Mouse (Mus musculus) heart, adult 2 months (tissue): Measurements from ENCODE around the gene Cenpu. TPM values are rescaled to one million over a fixed set of nuclear protein-coding genes. Genes with fewer than 3 reads are reported as not detected.

Experiments used
- DNase-seq, 2 experiments: peaks; one replicate each; pipeline ENCODE4 v3.0.0; 2021
- H3K27ac ChIP-seq: fragments of 200-600 bp; 2 replicates; pipeline ENCODE4 v1.8.1; 2022
- H3K27me3 ChIP-seq: fragments of 200-500 bp; 2 replicates; pipeline ENCODE4 v1.6.1; 2012; ENCODE audit warnings: mild to moderate bottlenecking, low read length, inconsistent platforms, mixed read lengths; ENCODE audit not compliant: control insufficient read depth, insufficient read depth
- H3K36me3 ChIP-seq: fragments of 200-500 bp; 2 replicates; pipeline ENCODE4 v1.6.1; 2012; ENCODE audit warnings: low read length, inconsistent platforms; ENCODE audit not compliant: control insufficient read depth, insufficient read depth
- H3K4me1 ChIP-seq: fragments of 200-500 bp; 2 replicates; pipeline ENCODE4 v1.6.1; 2011; ENCODE audit warnings: low read length; ENCODE audit not compliant: control insufficient read depth, insufficient read depth
- H3K4me3 ChIP-seq: fragments of 200-600 bp; 2 replicates; pipeline ENCODE4 v1.8.1; 2022
- H3K79me2 ChIP-seq: fragments of 200-500 bp; replicated peaks from 2 replicates; pipeline ENCODE4 v1.6.1; 2012; ENCODE audit warnings: mild to moderate bottlenecking, inconsistent platforms, low read length, moderate library complexity, mixed read lengths; ENCODE audit not compliant: control insufficient read depth, insufficient read depth
- H3K9ac ChIP-seq: fragments of 200-500 bp; 2 replicates; pipeline ENCODE4 v1.6.1; 2012; ENCODE audit warnings: low read depth, mild to moderate bottlenecking, control low read depth, inconsistent platforms, low read length, mixed read lengths
- CTCF ChIP-seq: fragments of 200-600 bp; IDR thresholded peaks from 2 replicates; pipeline ENCODE4 v1.8.1; 2022; ENCODE audit warnings: antibody characterized with exemption, mild to moderate bottlenecking, moderate library complexity
- EP300 ChIP-seq: fragments of 200-500 bp; IDR thresholded peaks from 2 replicates; pipeline ENCODE4 v1.6.1; 2011; ENCODE audit warnings: low read depth, low read length, control low read depth; ENCODE audit not compliant: insufficient read depth
- POLR2A ChIP-seq: fragments of 200-500 bp; IDR thresholded peaks from 2 replicates; pipeline ENCODE4 v1.6.1; 2011; ENCODE audit warnings: mild to moderate bottlenecking, low read depth, low read length, control low read depth; ENCODE audit not compliant: insufficient read depth
- WGBS: fragments of 180-500 bp; shearing (Covaris S2); methylation state at CpG from one replicate; pipeline ENCODE4 v1.1.7; 2018; 5-methylcytosine and 5-hydroxymethylcytosine counted together
- intact Hi-C: fragments of 180-260 bp; cut with DNase I; formaldehyde crosslinking; loops from one replicate; pipeline ENCODE4 v1.15.1; 2025
- polyA plus RNA-seq: library from polyadenylated mRNA; depleted of rRNA; stranded (reverse); fragments of >200 nt; gene quantifications from 2 replicates; pipeline ENCODE4 v1.2.3, GENCODE M21; 2012
- total RNA-seq, 2 experiments: library from RNA; stranded (reverse); gene quantifications; 2 replicates each; pipeline ENCODE4 v1.2.3; 2021

The Cenpu gene
- total and polyA plus RNA-seq, 3 experiments: 0.21 to 0.73 (median 0.30) TPM

- Histone ChIP-seq H3K4me1 (peaks cover 1% of the 10 kb centered on the region), H3K4me3 (no peak overlapping the region), H3K36me3 (no peaks in the 10 kb centered on the region; the same call in 1 of the 2 replicates), H3K79me2 (no peaks in the 10 kb centered on the region), H3K27me3 (no peaks in the 10 kb centered on the region), H3K27ac (no peak overlapping the region), H3K9ac (no peak overlapping the region)
- TF ChIP-seq EP300: no peak
- TF ChIP-seq POLR2A: no peak
- TF ChIP-seq CTCF: no peak
- intact Hi-C loops: no loop called here
- 83% methylated on average over 2 of the region's 2 CpGs for WGBS
- DNase-seq: no peak
These were observed 45.6 kb downstream of the Cenpu start for GRCm38 (mm10) chr8:46597411-46597810.

- TF ChIP-seq EP300 (no peak), POLR2A (no peak), CTCF (no peak)
- Histone ChIP-seq H3K79me2 (no peaks in the 10 kb centered on the region), H3K36me3 (no peaks in the 10 kb centered on the region; the same call in 1 of the 2 replicates), H3K4me1 (peaks cover 1% of the 10 kb centered on the region), H3K9ac (no peak overlapping the region), H3K4me3 (no peak overlapping the region), H3K27ac (no peak overlapping the region), H3K27me3 (no peaks in the 10 kb centered on the region)
- intact Hi-C loops: no loop called here
- DNase-seq: no peak
- WGBS: 80% methylated on average over 2 of the region's 2 CpGs
These were observed 46.3 kb downstream of the Cenpu start for GRCm38 (mm10) chr8:46598114-46598513.

- no peak for TF ChIP-seq POLR2A
- no peak for TF ChIP-seq EP300
- no peak for TF ChIP-seq CTCF
- Histone ChIP-seq H3K4me1 (peaks cover 1% of the 10 kb centered on the region), H3K36me3 (no peaks in the 10 kb centered on the region; the same call in 1 of the 2 replicates), H3K9ac (no peak overlapping the region), H3K4me3 (no peak overlapping the region), H3K79me2 (no peaks in the 10 kb centered on the region), H3K27me3 (no peaks in the 10 kb centered on the region), H3K27ac (no peak overlapping the region)
- intact Hi-C loops: no loop called here
- 92% methylated on average over 5 of the region's 5 CpGs for WGBS
- no peak for DNase-seq
These were observed 46.9 kb downstream of the Cenpu start for GRCm38 (mm10) chr8:46598753-46599152.

- no peaks in the 10 kb centered on the region for H3K79me2 ChIP-seq
- H3K9ac ChIP-seq: no peak overlapping the region
- no peak overlapping the region for H3K27ac ChIP-seq
- no peak for DNase-seq
- WGBS: 81% methylated on average over 7 of the region's 7 CpGs
- intact Hi-C loops: no loop called here
- no peak overlapping the region for H3K4me3 ChIP-seq
- TF ChIP-seq POLR2A: no peak
- no peak for TF ChIP-seq EP300
- no peak for TF ChIP-seq CTCF
- no peaks in the 10 kb centered on the region; the same call in 1 of the 2 replicates for H3K36me3 ChIP-seq
- H3K4me1 ChIP-seq: peaks cover 1% of the 10 kb centered on the region
- H3K27me3 ChIP-seq: no peaks in the 10 kb centered on the region
These were observed 47.6 kb downstream of the Cenpu start for GRCm38 (mm10) chr8:46599314-46599904.

GRCm38 (mm10) chr8:46600959-46601707 lies 49.3 kb downstream of the Cenpu start:
- 56% methylated on average over 10 of the region's 10 CpGs for WGBS
- intact Hi-C loops: no loop called here

GRCm38 (mm10) chr8:46603587-46603986 lies 51.8 kb downstream of the Cenpu start:
- WGBS: 91% methylated on average over 5 of the region's 5 CpGs
- no peak for TF ChIP-seq EP300
- TF ChIP-seq POLR2A: no peak
- no peak for TF ChIP-seq CTCF
- intact Hi-C loops: no loop called here
- H3K27ac ChIP-seq: no peak overlapping the region
- H3K9ac ChIP-seq: no peak overlapping the region
- no peaks in the 10 kb centered on the region for H3K27me3 ChIP-seq
- no peak overlapping the region for H3K4me3 ChIP-seq
- H3K79me2 ChIP-seq: no peaks in the 10 kb centered on the region
- H3K4me1 ChIP-seq: no peaks in the 10 kb centered on the region
- DNase-seq: no peak
- H3K36me3 ChIP-seq: no peaks in the 10 kb centered on the region; the same call in 1 of the 2 replicates

More at GRCm38 (mm10) chr8:46600959-46601707, 49.3 kb downstream of the Cenpu start:
- Histone ChIP-seq H3K4me1 (no peaks in the 10 kb centered on the region), H3K79me2 (no peaks in the 10 kb centered on the region), H3K36me3 (no peaks in the 10 kb centered on the region; the same call in 1 of the 2 replicates), H3K27ac (no peak overlapping the region), H3K4me3 (no peak overlapping the region), H3K9ac (no peak overlapping the region), H3K27me3 (no peaks in the 10 kb centered on the region)
- TF ChIP-seq EP300 (no peak), POLR2A (no peak), CTCF (no peak)
- no peak for DNase-seq
